Mouse (Mus musculus) frontal cortex, postnatal 10 days (tissue): ENCODE data around the gene Antxr2.

Source experiments
- DNase-seq, 2 experiments: peaks; one replicate each; pipeline ENCODE4 v3.0.0; 2022; ENCODE audit warnings: low spot score in 2 of 2, mixed read lengths in 1 of 2

The Antxr2 gene

DNA sequence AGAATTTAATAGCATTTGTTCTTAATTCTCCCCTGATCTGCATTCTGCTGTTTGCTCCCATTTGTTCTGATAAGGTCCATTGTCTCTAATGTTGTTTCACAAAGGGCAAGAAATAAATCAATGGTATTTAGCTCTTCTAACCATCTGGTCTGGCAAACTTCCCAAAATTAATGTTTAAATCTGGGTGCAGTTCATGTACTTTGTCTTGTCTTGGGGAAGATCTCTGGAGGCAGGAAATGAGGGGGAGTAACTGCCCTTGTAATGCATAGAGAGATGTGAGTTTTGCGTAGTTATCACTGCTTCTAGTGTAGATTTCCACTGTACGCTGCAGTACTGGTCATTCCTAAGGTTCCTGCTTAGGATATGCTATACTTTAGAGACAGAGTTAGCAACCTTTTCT, 193.5 kb downstream of the Antxr2 start:
- no peak for DNase-seq

DNA sequence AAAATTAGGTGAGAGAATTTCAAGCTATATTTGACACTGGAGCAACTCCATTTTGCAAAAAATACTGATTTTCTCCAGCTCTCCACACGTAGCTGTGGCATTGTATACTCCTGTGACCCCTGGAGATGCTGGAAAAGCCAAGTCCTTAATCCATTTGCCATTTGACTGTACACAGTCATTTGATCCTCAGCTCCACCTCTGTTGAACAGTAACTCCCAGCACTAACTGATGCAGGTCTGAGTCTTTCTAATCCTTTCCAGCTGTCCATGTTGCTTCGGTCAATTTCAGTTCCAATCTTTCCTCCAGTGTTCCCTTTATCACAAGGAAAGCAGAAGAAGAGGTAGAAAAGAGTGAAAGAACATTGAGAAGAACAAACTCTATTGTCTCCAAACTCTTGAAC, 195.4 kb downstream of the Antxr2 start:
- no peak for DNase-seq

DNA sequence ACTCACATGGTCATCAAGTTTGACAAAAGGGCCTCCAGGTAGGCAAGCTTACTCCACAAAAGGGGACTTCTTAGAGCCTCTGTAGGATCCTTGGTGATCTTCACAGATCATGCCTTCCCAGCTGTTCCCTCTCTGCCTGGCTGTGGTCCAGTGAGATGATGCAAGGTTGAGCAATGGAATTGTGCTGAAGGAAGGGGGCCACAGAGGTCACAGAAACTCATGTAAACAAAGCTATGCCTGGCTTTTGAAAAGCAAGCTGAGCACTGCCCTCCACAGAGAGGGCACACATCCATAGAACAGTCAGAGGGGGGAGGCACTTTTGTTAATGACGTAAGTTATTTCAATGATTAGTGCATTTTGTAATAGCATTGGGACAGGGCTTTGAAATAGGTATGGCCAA, 196.1 kb downstream of the Antxr2 start:
- DNase-seq: no peak
